Mouse (Mus musculus) CD4-positive, CD25-positive, alpha-beta regulatory T cell, adult 4 months (primary cell): Measurements from ENCODE around the gene Ccn1. TPM values are rescaled to one million over a fixed set of nuclear protein-coding genes. Genes with fewer than 3 reads are reported as not detected.

Experiments used
- ATAC-seq: one replicate; pipeline ENCODE4 v1.8.0; 2017
- polyA plus RNA-seq, 2 experiments: library from polyadenylated mRNA; unstranded; fragments of 100-300 nt; shearing (Covaris generic); gene quantifications; one replicate each; pipeline ENCODE4 v1.2.1; 2017

The Ccn1 gene
- polyA plus RNA-seq, 2 experiments from 2014 or later, result not detected

- no peak for ATAC-seq
Observed at GRCm38 (mm10) chr3:145650298-145651011, 674 bp upstream of the Ccn1 start.

- ATAC-seq, result no peak
Observed at GRCm38 (mm10) chr3:145648991-145649851, 560 bp downstream of the Ccn1 start.

- no peak for ATAC-seq
Observed at GRCm38 (mm10) chr3:145648097-145648931, 1.5 kb downstream of the Ccn1 start.

- ATAC-seq, result no peak
Observed at GRCm38 (mm10) chr3:145647416-145647815, 2.4 kb downstream of the Ccn1 start.

- no peak for ATAC-seq
Observed at GRCm38 (mm10) chr3:145646666-145647065, 3.1 kb downstream of the Ccn1 start.

GRCm38 (mm10) chr3:145646009-145646408 lies 3.8 kb downstream of the Ccn1 start:
- ATAC-seq, result no peak

- ATAC-seq, result no peak
Observed at GRCm38 (mm10) chr3:145645463-145645862, 4.3 kb downstream of the Ccn1 start.

GRCm38 (mm10) chr3:145642861-145643260 lies 6.9 kb downstream of the Ccn1 start:
- ATAC-seq, result no peak

GRCm38 (mm10) chr3:145641878-145642277 lies 7.9 kb downstream of the Ccn1 start:
- ATAC-seq, result no peak

GRCm38 (mm10) chr3:145641036-145641685 lies 8.6 kb downstream of the Ccn1 start:
- ATAC-seq, result no peak

- ATAC-seq, result no peak
Observed at GRCm38 (mm10) chr3:145640583-145640982, 9.2 kb downstream of the Ccn1 start.

- ATAC-seq, result no peak
Observed at GRCm38 (mm10) chr3:145640170-145640569, 9.6 kb downstream of the Ccn1 start.

GRCm38 (mm10) chr3:145634002-145634710 lies 15.6 kb downstream of the Ccn1 start:
- ATAC-seq, result no peak

- ATAC-seq, result no peak
Observed at GRCm38 (mm10) chr3:145632888-145633287, 16.9 kb downstream of the Ccn1 start.

GRCm38 (mm10) chr3:145628643-145629042 lies 21.1 kb downstream of the Ccn1 start:
- no peak for ATAC-seq

- ATAC-seq, result no peak
Observed at GRCm38 (mm10) chr3:145627830-145628229, 22.0 kb downstream of the Ccn1 start.

GRCm38 (mm10) chr3:145626063-145626462 lies 23.7 kb downstream of the Ccn1 start:
- no peak for ATAC-seq

GRCm38 (mm10) chr3:145625546-145625945 lies 24.2 kb downstream of the Ccn1 start:
- ATAC-seq, result no peak

GRCm38 (mm10) chr3:145624786-145625185 lies 25.0 kb downstream of the Ccn1 start:
- no peak for ATAC-seq

- no peak for ATAC-seq
Observed at GRCm38 (mm10) chr3:145623047-145623446, 26.7 kb downstream of the Ccn1 start.

- ATAC-seq, result no peak
Observed at GRCm38 (mm10) chr3:145621209-145621608, 28.6 kb downstream of the Ccn1 start.
